Mouse (Mus musculus) retina, adult 2 months (tissue): ENCODE measurements at regions not wholly inside any gene's neighbourhood (a gene's known extent, or its start where the extent isn't known, plus 50 kb on each side); places are given as distances from the start of the nearest gene placed in this dataset.
"Not testable (repeated sequence)": the region's sequence is repeated elsewhere in the genome, so short reads cannot be mapped to it uniquely, and the experiment has no call there.

Source experiments
- DNase-seq: peaks from one replicate; pipeline ENCODE4 v3.0.0-alpha.2; 2012; ENCODE audit warnings: low read depth, low spot score

GRCm38 (mm10) chr13:26267501-26267900 is 502.5 kb downstream of the Hdgfl1 start:
- DNase-seq: no peak

DNA sequence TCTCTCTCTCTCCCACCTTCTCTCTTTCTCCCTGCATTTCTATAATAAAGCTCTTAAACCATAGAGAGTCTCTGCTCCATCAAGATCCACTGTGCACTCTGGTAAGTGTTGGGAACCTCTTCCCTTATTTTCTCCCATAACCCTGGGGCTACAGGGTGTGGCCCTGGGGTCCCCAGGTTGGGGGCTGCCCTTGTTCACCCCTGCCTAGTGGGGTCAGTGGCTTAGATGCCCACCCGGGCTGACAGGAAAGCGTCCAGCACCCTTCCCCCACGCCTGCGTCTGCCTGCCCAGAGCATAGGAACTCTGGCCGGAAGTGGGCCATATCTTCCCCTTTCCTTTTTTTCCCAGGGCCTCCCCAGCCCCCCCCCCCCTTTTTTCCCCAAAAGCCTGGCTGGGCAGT is 534.0 kb downstream of the Hdgfl1 start:
- no peak for DNase-seq

GRCm38 (mm10) chr13:26234703-26235102 is 535.3 kb downstream of the Hdgfl1 start:
- DNase-seq: no peak

DNA sequence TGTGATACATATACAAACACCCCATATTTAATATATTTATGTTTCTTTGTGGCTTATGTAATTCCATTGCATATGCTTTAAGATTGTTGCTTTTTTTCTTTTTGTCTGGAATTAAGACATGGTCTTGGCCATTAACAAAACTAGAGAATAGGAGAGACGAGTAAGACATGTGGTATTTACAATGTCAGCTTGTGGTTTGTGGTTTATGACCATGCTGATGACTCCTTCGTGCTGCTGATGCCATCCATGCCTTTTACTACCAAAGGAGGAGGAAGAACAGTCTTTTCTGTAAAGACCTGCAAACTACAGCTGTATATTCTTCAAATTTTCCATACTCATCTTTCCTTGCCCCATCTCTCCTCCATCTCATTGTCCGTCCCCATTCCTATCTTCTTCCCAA is 552.7 kb downstream of the Hdgfl1 start:
- no peak for DNase-seq

DNA sequence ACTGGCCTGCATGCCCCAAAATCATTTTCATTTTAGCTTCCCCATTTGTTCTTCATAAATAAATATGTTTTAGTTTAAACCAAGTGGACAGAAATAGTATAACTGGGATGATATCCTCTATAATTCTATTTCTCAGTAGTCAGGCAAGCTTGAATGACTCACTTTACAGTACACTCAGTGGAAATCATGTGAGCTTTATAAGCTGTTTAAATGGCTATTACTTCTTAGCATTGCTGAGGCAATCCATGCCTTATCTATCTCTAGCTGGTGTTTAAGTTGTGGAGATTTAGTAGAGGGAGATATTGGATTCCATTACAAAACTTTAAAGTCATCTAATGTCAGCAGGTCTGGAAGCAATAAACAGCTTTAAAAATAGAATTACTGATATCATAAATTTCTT is 553.4 kb downstream of the Hdgfl1 start:
- no peak for DNase-seq

DNA sequence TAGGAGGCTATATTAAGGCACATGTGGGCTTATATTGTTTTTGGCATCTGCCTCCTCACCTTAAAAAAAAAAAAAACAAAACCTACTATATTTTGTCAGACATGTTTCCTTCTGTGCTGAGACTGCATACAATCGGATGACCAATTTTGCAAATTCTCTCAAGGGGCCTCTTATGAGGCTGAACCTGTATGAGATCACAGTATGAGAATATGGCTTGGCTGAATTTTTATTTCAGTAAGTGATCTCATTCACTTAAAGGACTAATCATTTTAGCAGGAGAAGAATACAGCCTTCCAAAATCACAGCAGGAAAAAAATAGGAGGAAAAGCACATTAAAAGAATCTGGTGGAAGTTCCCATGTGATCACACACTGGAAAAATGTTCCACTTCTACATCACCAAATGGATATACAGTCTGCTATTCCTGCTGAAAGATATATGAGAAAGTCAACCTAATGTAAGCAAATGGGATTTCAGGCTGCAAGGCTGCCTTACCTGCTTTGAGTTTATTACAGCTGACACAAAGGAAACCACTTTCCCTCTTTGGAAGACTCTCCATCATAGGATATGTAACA is 564.3 kb downstream of the Hdgfl1 start:
- no peak for DNase-seq

GRCm38 (mm10) chr13:26194646-26195045 is 575.3 kb downstream of the Hdgfl1 start:
- DNase-seq: no peak

DNA sequence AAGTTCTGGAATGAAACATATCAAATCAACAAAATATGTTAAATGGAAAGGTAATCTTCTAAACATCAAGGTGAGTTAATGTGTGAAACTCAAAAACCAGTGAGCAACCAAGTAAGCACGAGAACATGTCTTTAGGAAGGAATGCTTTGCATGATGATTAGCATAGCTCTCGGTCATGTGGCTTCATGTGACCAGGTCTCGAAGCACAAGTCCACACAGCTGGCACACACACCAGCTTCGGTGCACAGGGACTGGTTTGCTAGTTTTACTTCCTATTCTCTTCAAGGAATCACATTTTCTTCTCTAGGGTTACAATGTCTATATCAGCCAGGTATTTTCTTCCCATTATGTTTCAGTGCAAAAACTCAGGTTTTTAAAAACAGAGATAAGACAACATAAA is 586.1 kb downstream of the Hdgfl1 start:
- DNase-seq: no peak

DNA sequence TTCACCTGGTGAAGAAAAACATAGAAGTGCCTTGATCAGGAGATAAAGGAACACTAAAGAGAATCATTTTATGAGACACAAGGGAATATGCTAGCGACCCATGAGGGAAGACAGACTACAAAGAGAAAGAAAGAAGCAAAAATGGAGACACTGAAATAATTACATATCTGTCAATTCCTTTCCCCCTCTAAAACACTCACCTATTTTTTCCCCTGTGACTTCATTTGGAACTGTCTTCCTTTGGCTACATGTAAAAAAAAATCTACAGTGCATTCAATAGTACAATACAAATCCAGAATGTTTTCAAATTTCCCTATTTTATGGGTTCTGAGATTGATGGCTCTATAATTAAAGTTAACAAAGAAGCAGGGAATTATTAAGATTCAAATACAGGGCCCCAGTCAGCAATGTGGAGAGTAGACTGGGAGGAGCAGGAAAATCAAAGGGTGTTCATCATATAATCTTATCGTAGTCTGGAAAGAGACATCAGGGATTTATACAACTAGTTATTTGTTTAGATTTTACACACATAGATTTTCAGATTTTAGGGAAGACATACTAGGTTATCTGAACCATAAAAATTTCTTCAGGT is 598.0 kb downstream of the Hdgfl1 start:
- no peak for DNase-seq

DNA sequence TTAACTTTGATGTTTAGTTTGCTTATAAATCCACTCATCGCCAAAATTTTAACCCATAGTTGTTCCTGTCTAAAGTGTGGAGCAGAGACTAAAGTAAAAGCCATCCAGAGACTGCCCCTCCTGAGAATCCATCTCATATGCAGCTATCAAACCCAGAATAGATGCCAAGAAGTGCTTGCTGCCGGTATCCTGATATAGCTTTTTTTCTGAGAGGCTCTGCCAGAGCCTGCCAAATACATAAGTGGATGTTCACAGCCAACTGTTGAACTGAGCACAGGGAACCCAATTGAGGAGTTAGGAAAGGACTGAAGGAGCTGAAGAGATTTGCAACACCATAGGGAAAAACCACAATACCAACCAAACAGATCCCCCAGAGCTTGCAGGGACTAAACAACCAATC is 600.3 kb downstream of the Hdgfl1 start:
- no peak for DNase-seq

DNA sequence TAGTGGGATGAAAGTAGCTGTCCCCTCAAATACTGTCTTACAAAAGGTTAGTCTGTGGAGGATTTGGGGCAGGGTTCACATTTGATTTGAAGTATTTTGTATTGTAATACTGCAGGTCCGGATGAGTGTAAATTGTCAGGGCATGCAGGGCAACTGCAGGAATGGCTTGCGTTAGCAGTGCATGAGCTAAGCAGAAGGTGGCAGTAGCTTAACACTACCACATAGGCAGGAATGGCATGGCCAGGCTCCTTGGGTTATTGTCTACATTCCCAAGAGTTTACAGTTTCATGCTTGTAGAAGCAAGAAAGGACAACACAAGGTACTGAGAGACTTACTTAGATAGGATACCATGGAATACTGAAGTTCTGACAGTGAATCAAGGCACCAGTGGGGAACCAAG is 611.3 kb downstream of the Hdgfl1 start:
- DNase-seq: no peak

- peak; percentile 22 for DNase-seq
Observed at GRCm38 (mm10) chr13:26154701-26155471, 615.1 kb downstream of the Hdgfl1 start.

- no peak for DNase-seq
Observed at GRCm38 (mm10) chr13:26154251-26154650, 615.7 kb downstream of the Hdgfl1 start.

- DNase-seq: no peak
Observed at GRCm38 (mm10) chr13:26153093-26153492, 616.9 kb downstream of the Hdgfl1 start.

- no peak for DNase-seq
Observed at GRCm38 (mm10) chr13:26150426-26150825, 619.5 kb downstream of the Hdgfl1 start.

GRCm38 (mm10) chr13:26142811-26143210 is 627.2 kb downstream of the Hdgfl1 start:
- DNase-seq: no peak

DNA sequence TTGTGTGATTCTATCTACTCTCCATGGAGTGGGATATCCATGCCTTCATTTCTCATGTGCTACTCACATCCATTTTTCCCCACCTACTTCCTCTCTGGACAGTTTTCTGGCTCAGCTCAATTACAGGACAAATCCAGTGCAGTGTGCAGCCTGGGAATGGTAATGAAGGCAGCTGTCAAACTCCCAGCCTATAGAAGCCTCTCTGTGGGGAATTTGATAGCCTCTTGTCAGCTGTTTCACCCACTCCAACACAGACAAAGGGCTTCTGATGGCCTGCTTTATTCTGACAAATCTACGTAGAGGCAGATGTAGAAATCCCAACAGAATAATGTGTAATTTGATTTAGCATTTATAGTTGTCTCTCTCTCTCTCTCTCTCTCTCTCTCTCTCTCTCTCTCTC is 650.6 kb downstream of the Hdgfl1 start:
- no peak for DNase-seq

GRCm38 (mm10) chr13:26114136-26114535 is 655.8 kb downstream of the Hdgfl1 start:
- DNase-seq: no peak

DNA sequence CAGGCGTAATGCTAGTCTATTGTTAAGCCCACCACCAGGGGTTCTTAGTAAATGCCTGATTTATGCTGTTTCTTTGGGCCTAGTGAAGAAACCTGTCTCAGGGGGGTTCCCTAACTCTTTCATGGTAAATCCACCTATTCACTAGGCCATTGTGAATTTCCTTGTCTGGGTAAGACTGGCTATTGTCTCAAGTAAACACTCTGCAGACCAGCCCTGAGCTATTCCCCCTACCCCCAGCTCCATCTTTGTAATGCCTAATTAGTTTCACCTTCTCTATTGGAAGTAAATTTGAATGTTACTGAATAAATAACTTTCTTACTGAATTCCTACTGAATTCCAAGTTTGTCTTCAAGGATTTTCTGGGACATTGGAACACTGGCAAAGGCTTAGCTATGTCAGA is 656.2 kb downstream of the Hdgfl1 start:
- not testable (repeated sequence) for DNase-seq

GRCm38 (mm10) chr13:26112579-26112978 is 657.4 kb downstream of the Hdgfl1 start:
- no peak for DNase-seq

GRCm38 (mm10) chr13:26109013-26109412 is 661.0 kb downstream of the Hdgfl1 start:
- DNase-seq: no peak

DNA sequence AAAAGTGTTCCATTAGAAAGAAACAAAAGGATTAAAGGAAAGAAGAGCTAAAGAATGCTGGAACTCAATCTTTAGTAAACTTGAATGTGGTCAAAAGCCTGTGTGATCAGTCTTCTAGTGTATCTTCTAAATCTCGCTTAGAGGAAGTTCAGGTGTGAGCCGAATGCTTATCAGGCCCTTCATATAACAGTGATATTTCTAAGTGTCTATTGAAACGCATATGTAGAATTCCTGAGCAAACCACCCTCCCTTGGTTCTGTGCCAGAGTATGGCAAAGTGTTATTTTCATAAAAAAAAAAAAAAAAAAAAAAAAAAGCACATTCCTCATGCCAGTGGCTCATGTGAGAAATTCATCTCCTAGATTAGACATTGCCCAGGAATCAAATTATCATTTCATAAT is 681.2 kb downstream of the Hdgfl1 start:
- no peak for DNase-seq

- DNase-seq: no peak
Observed at GRCm38 (mm10) chr13:26080814-26081213, 689.2 kb downstream of the Hdgfl1 start.
